Mouse (Mus musculus) stomach, embryonic 16.5 days (tissue): ENCODE measurements around the gene Slc23a2. TPM values are rescaled to one million over a fixed set of nuclear protein-coding genes. Genes with fewer than 3 reads are reported as not detected.

Experiments used
- ATAC-seq: fragments of 200-750 bp; cut with Nextera tagmentation; 2 replicates; pipeline ENCODE4 v1.8.0; 2017; ENCODE audit warnings: moderate number of reproducible peaks, moderate TSS enrichment; ENCODE audit not compliant: insufficient read depth, low FRiP score
- H3K27ac ChIP-seq: fragments of 300-500 bp; sonication (generic); 2 replicates; pipeline ENCODE4 v1.5.1; 2014; ENCODE audit warnings: low read length
- H3K27me3 ChIP-seq: fragments of 300-500 bp; sonication (generic); 2 replicates; pipeline ENCODE4 v1.6.1; 2014; ENCODE audit warnings: low read length, control low read depth, mixed read lengths; ENCODE audit not compliant: control insufficient read depth, insufficient read depth
- H3K36me3 ChIP-seq: fragments of 300-500 bp; sonication (generic); 2 replicates; pipeline ENCODE4 v1.6.1; 2014; ENCODE audit warnings: low read length; ENCODE audit not compliant: control insufficient read depth, insufficient read depth
- H3K4me1 ChIP-seq: fragments of 300-500 bp; sonication (generic); 2 replicates; pipeline ENCODE4 v1.6.1; 2014; ENCODE audit warnings: low read length, control low read depth, mixed read lengths; ENCODE audit not compliant: control insufficient read depth, insufficient read depth
- H3K4me2 ChIP-seq: fragments of 300-500 bp; sonication (generic); 2 replicates; pipeline ENCODE4 v1.6.1; 2014; ENCODE audit warnings: low read depth, low read length, mixed read lengths
- H3K4me3 ChIP-seq: fragments of 300-500 bp; sonication (generic); replicated peaks from 2 replicates; pipeline ENCODE4 v1.5.1; 2014; ENCODE audit warnings: mild to moderate bottlenecking, low read length
- H3K9ac ChIP-seq: fragments of 300-500 bp; sonication (generic); 2 replicates; pipeline ENCODE4 v1.6.1; 2014; ENCODE audit warnings: low read length
- H3K9me3 ChIP-seq: fragments of 300-500 bp; sonication (generic); replicated peaks from 2 replicates; pipeline ENCODE4 v1.6.1; 2016; ENCODE audit warnings: low read length, control low read depth; ENCODE audit not compliant: control insufficient read depth
- WGBS: fragments of 180-500 bp; shearing (Covaris S2); extraction: QIAGEN DNeasy Blood & Tissue Kit; methylation state at CpG from one replicate; pipeline ENCODE4 v1.1.7; 2014; 5-methylcytosine and 5-hydroxymethylcytosine counted together
- polyA plus RNA-seq: library from polyadenylated mRNA; unstranded; fragments of >200 nt; fragmentation: Nextera tagmentation; extraction: Ambion mirVana; gene quantifications from 2 replicates; pipeline ENCODE4 v1.2.1, GENCODE M21; 2015

Slc23a2 gene
- polyA plus RNA-seq, 1 experiment from 2014 or later = 12.1 TPM

GRCm38 (mm10) chr2:132051798-132052197, 93.1 kb downstream of the Slc23a2 start:
- Histone ChIP-seq H3K4me2 (no peak overlapping the region), H3K27me3 (no peaks in the 10 kb centered on the region), H3K9ac (no peak overlapping the region), H3K9me3 (no peaks in the 10 kb centered on the region), H3K36me3 (no peaks in the 10 kb centered on the region), H3K27ac (no peak overlapping the region), H3K4me3 (no peak overlapping the region), H3K4me1 (no peaks in the 10 kb centered on the region)
- ATAC-seq = no peak
- 68% methylated on average over 5 of the region's 5 CpGs for WGBS

DNA sequence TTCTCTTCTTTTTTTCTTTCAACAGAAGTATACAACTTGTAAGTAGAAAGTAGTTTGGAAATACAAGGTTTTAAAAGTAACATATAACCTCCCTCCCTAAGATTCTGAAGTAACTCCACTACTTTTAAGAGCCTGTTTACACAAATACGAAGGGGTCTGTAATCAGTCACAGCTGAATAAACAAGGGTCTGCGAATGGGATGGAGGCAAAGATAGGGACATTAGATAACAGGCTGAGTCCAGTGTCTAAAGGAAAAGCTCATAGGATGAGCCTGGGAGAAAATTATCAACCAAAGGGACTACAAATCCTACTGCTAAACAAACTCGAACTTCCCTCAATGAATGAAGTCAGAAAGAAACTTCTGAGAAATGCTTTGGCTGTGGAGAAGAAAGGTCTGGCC, 95.0 kb downstream of the Slc23a2 start:
- H3K4me2 ChIP-seq = no peak overlapping the region
- H3K36me3 ChIP-seq = no peaks in the 10 kb centered on the region
- WGBS = 18% methylated on average over 3 of the region's 3 CpGs
- ATAC-seq = no peak
- H3K4me3 ChIP-seq = no peak overlapping the region
- H3K4me1 ChIP-seq = no peaks in the 10 kb centered on the region
- H3K9me3 ChIP-seq = no peaks in the 10 kb centered on the region
- no peaks in the 10 kb centered on the region for H3K27me3 ChIP-seq
- no peak overlapping the region for H3K27ac ChIP-seq
- no peak overlapping the region for H3K9ac ChIP-seq

DNA sequence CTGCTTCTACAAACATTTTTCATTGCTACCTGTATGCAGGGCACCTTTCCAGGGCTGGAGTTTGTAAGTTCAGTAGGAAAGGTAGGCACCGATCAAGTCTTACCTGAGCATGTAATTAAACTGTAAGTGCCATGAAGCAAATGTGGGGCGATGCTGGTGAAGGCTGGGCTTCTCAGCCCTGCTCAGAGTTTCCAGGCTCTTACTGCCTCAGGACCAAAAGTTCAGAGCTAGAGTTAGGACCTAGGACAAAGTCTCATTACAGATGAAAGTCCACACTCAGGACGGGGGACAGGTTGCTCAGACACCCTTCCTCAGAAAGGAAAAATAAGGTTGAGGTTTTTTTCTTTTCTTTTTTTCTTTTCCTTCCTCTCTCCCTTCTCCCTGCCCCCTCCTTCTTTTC, 95.4 kb downstream of the Slc23a2 start:
- Histone ChIP-seq H3K4me2 (no peak overlapping the region), H3K27me3 (no peaks in the 10 kb centered on the region; the same call in 1 of the 2 replicates), H3K9me3 (no peaks in the 10 kb centered on the region), H3K36me3 (no peaks in the 10 kb centered on the region), H3K27ac (no peak overlapping the region), H3K4me3 (no peak overlapping the region), H3K4me1 (0 out of 2 replicates have a peak, but pooled peaks cover 2% of the 10 kb centered on the region), H3K9ac (no peak overlapping the region)
- 67% methylated on average over 3 of the region's 3 CpGs for WGBS
- no peak for ATAC-seq

DNA sequence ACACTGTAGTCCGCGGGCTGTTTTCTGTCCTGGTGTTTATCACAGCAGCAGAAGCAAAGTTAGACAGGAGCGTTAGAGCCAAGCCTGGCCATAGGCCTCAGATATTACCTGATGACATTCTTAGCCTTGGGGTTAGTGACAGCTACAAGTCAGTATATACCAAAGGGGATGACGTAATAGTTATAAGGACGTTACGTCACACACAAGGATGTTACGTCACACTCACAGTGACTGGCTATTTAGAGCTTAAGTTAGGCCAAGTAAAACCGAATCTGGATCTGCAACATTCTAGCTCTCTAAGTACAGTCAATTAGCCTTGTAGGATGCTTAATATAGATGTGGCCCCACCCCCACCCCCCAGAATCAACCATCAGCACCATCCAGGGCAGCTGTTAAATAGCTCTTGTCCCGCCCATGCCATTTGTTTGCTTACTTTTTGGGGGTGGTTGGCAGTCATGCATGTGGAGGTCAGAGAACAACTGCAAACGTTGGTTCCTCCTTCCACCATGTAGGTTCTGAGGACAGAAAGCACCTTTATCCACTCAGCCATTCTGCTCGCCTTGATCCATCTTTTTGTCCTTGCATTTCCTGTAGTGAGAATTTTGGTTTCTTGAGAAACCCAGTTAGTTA, 96.7 kb downstream of the Slc23a2 start:
- Histone ChIP-seq H3K4me3 (no peak overlapping the region), H3K36me3 (no peaks in the 10 kb centered on the region), H3K4me2 (no peak overlapping the region), H3K4me1 (peaks cover 13% of the 10 kb centered on the region), H3K9me3 (no peaks in the 10 kb centered on the region), H3K27me3 (no peaks in the 10 kb centered on the region; the same call in 1 of the 2 replicates), H3K27ac (no peak overlapping the region), H3K9ac (no peak overlapping the region)
- WGBS = 68% methylated on average over 11 of the region's 11 CpGs
- ATAC-seq = no peak

DNA sequence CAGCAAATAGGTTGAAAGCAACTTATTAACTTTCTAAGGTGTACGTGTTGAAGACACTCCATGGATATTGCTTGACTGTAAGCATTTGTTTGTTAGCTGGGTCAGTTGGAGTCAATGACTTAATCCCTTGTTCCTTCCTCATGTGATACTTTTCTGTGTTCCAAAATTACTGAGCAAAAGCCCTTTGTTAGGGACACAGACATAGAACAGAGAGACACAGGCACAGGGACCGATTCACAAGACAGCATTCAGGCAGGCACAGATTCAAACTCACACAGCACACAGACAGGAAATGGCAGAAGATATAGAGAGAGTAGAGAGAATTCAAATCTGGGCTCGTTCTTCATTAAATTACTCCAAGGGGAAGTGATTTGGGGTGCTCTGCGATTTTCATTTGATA, 97.5 kb downstream of the Slc23a2 start:
- no peak overlapping the region for H3K4me3 ChIP-seq
- H3K4me2 ChIP-seq = no peak overlapping the region
- no peaks in the 10 kb centered on the region for H3K36me3 ChIP-seq
- H3K27ac ChIP-seq = no peak overlapping the region
- H3K9ac ChIP-seq = no peak overlapping the region
- WGBS = 76% methylated on average over 4 of the region's 4 CpGs
- no peaks in the 10 kb centered on the region; the same call in 1 of the 2 replicates for H3K27me3 ChIP-seq
- peaks cover 20% of the 10 kb centered on the region for H3K4me1 ChIP-seq
- ATAC-seq = no peak
- H3K9me3 ChIP-seq = no peaks in the 10 kb centered on the region

GRCm38 (mm10) chr2:132046659-132047058, 98.2 kb downstream of the Slc23a2 start:
- ATAC-seq = no peak
- WGBS = 96% methylated on average over 4 of the region's 4 CpGs
- Histone ChIP-seq H3K4me1 (peaks cover 21% of the 10 kb centered on the region), H3K27me3 (no peaks in the 10 kb centered on the region; the same call in 1 of the 2 replicates), H3K9me3 (no peaks in the 10 kb centered on the region), H3K4me3 (no peak overlapping the region), H3K9ac (no peak overlapping the region), H3K27ac (no peak overlapping the region), H3K36me3 (no peaks in the 10 kb centered on the region), H3K4me2 (no peak overlapping the region)

- 80% methylated on average over 15 of the region's 15 CpGs for WGBS
- no peak overlapping the region for H3K4me2 ChIP-seq
- no peaks in the 10 kb centered on the region; the same call in 1 of the 2 replicates for H3K27me3 ChIP-seq
- H3K9ac ChIP-seq = no peak overlapping the region
- ATAC-seq = no peak
- H3K4me1 ChIP-seq = peaks cover 21% of the 10 kb centered on the region
- H3K36me3 ChIP-seq = no peaks in the 10 kb centered on the region
- no peak overlapping the region for H3K4me3 ChIP-seq
- no peaks in the 10 kb centered on the region for H3K9me3 ChIP-seq
- 0 out of 2 replicates have a peak overlapping the region, but pooled peaks have one; percentile 94 for H3K27ac ChIP-seq
Measured at GRCm38 (mm10) chr2:132044320-132045274, 100.3 kb downstream of the Slc23a2 start.

DNA sequence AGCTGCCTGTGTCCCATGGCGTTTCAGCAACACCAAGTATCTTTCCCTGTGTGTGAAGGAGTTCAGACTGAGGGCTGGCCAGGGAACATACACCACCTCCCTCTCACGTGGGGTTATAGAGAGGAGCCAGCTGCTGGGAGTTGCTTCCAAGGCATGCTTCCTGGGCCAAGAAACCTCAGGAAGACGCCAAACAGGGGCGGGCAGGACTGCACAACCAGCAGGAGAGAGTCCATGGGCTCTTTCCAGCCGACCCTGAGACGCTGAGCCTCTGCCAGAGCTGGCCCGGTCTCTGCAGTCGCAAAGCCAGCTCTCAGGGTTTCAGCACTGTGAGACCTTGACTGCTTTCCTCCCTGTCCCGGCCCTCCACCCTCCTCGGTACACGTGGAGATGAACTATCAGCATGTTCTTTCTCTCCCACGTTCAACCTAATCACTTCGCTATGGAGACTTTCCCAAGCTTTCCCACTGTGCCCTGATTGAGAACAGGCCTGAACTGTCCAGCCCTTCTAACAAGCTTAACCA, 101.7 kb downstream of the Slc23a2 start:
- Histone ChIP-seq H3K4me1 (peaks cover 21% of the 10 kb centered on the region), H3K9ac (peak overlapping the region; percentile 19; the same call in 1 of the 2 replicates), H3K27ac (peak overlapping the region; percentile 94), H3K27me3 (no peaks in the 10 kb centered on the region; the same call in 1 of the 2 replicates), H3K4me3 (no peak overlapping the region), H3K36me3 (no peaks in the 10 kb centered on the region), H3K9me3 (no peaks in the 10 kb centered on the region), H3K4me2 (peak overlapping the region; percentile 30; the same call in 1 of the 2 replicates)
- peak; percentile 93 for ATAC-seq
- WGBS = 23% methylated on average over 13 of the region's 13 CpGs

GRCm38 (mm10) chr2:132039894-132040293, 105.0 kb downstream of the Slc23a2 start:
- H3K9ac ChIP-seq = no peak overlapping the region
- H3K4me1 ChIP-seq = peaks cover 25% of the 10 kb centered on the region
- H3K4me2 ChIP-seq = no peak overlapping the region
- no peaks in the 10 kb centered on the region for H3K36me3 ChIP-seq
- 43% methylated on average over 7 of the region's 7 CpGs for WGBS
- no peak overlapping the region for H3K27ac ChIP-seq
- no peaks in the 10 kb centered on the region; the same call in 1 of the 2 replicates for H3K27me3 ChIP-seq
- H3K9me3 ChIP-seq = no peaks in the 10 kb centered on the region
- H3K4me3 ChIP-seq = no peak overlapping the region
- ATAC-seq = no peak
